Mouse (Mus musculus) lung, postnatal 4 days (tissue): ENCODE data around the gene 1810049J17Rik.

ENCODE experiments used
- DNase-seq, 2 experiments: peaks; one replicate each; pipeline ENCODE4 v3.0.0; 2021

Gene 1810049J17Rik

DNA sequence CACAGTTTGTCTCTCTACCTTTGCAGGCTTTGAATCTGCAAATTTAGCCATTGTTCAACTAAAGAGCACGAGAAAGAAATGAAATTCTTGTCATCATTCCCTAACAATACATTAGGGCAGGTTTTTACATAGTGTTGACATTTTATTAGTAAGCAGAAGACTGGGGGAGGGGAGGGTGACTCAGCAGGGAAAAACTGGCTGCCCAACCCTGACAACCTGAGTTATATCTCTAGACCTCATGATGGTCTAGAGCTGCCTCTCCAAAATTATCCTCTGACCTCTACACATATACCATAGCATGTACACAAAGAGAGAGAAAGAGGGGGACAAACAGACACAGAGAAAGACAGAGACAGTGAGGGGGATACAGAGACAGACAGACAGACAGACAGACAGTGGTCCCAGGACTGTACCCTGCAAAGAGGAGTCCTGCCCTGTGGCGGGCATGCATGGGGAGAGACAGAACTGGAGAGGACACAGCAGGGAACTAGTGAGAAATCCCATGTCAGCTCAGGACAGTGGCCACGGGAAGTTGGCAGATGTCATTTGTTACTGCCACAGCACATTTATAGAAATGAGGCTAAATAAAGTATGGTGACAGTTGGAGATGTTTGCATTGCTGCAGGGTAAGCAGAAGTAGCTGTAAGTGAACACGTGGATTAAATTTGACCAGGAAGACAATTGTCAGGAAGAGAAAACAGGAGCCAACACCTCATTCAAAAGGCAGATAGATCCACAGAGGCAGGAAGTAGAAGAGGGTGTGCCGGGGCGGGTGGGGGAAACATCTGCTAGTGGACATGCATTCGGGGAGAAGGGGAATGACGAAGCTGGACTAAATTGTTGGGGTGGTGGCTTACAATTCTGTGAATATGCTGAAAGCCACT, 15.3 kb downstream of the 1810049J17Rik start:
- DNase-seq: no peak

GRCm38 (mm10) chr15:12301771-12302170, 19.9 kb downstream of the 1810049J17Rik start:
- no peak for DNase-seq

DNA sequence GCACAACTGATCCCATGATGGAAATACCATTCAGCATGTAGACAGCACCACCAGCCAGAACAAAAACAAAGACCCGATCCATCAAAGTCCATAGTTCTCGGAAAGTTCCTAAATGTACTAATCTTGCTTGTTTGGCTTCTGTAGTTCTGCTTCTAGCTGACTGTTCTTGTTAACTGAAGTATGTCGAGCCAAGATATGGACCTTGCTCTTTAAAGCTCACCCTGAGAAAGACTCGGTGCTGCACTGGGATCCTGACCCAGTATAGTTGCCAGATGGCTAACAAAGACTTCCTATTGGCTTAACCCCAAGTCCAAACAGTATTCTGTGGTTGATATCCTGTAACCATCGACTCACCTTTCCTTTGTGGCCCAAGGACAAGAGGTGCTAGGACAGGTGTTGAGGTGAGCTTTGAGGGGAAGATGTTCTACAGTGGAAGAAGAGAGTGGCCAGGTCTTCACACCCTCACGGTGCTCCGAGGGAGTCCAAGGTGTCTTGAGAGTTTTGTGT, 23.4 kb downstream of the 1810049J17Rik start:
- no peak for DNase-seq

DNA sequence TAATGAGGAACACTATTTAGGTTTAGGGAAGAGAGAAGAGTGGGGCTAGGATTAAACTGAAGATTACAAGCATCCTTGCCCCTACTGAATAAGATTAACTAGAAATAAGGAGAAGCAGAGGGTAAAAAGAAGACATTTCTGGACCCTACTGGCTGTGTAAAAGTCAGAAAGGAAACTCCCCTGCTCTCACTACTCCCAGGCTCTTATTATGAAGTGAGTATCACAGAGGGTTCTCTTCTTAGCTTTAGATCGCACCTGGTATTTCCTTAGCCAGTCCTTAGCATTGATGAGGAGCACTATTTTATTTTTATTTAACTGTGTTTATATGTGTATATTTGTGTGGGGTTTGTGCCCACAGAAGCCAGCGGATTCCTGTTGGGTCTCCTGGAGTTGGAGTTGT, 25.5 kb downstream of the 1810049J17Rik start:
- no peak for DNase-seq

GRCm38 (mm10) chr15:12291757-12292156, 29.9 kb downstream of the 1810049J17Rik start:
- no peak for DNase-seq

DNA sequence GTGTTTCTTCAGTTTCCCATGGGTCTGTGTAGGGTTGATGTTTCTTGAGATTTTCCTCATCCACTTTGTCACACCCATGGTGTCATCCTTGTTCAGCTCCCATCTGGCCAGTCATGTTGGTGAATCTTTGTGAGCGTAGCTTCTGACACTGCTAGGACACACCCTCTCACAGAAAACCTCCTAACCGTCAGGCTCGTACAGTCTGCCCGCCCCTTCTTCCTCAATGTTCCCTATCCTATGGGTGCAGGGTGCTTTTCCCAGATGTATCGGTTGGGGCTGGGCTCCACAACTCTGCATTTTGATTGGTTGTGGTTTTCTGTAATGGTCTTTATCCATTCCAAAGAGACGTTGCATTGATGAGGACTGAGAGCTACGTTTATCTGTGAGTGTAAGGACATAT, 31.4 kb downstream of the 1810049J17Rik start:
- no peak for DNase-seq

- no peak for DNase-seq
Observed at GRCm38 (mm10) chr15:12285535-12285809, 36.2 kb downstream of the 1810049J17Rik start.

- peak; percentile 55 to 63 for DNase-seq
Observed at GRCm38 (mm10) chr15:12284794-12285534, 36.7 kb downstream of the 1810049J17Rik start.

DNA sequence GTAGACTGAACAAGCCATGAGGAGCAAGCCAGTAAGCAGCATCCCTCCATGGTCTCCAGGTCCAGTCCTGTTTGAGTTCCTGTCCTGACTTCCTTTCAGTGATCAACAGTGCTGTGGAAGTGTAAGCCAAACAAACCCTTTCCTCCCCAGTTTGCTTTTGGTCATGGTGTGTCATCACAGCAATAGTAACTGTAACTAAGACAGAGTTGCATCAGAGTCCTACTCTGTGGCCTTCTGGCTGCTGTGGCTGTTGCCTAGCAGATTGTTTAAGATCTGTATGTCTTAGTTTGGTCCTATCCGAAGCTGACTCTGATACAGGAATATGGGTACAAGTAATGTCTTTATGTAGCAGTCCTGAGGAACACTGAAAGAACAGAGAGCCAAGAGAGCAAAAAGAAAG, 41.9 kb downstream of the 1810049J17Rik start:
- DNase-seq: no peak

DNA sequence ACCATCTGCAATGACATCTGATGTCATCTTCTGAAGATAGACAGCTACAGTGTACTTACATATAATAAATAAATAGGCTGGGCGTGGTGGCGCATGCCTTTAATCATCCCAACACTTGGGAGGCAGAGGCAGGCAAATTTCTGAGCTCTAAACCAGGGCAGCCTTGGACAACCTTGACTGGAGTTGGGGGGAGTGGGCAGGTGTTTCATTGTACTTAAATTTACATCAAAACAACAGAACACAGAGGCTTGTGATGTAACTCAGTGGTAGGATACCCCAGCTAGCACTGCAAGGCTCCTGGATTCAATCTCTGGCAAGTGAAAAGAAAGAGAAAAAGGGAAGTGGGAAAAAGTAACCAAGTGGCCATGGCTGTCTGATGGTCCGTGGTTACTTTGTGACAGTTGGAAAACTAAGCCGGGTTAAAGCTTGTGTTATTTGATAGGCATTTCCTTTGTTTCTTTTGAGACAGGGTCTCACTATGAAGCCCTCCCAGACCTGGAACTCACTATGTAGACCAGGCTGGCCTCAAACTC, 46.5 kb downstream of the 1810049J17Rik start:
- DNase-seq: no peak

GRCm38 (mm10) chr15:12274053-12274769, 47.5 kb downstream of the 1810049J17Rik start:
- DNase-seq: no peak

DNA sequence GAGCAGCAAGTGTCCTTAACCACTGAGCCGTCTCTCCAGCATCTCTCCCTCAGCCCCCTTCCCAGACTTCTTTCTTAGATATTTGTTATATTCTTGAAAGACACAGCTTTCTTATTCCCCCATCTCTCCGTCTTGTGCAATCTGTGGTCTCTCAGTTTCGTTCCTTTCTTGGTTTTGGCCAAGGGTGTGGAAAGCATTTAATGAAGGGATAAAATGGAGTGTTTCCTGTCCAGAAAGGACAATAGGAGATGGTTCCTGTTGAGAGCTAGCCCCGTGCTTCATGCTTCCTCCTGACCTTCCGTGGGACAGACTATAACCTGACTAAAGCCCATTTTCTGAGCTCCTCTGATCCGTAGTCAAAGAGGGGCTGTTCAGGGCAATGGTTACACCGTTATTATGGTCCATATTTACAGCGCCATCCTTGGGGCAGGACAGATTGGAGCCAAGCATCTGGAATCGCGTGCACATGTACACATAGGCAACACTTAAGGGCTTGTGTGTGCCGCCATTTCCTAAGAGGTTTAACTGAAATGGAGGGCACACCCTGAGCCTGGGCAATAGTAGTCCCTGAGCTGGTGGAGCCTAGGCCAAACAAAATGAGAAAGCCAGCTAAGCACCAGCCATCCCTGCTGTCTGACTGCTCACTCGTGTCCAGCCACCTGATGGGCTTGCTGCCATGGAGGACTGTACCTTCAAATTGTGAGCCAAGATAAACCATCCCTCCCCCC, 48.2 kb downstream of the 1810049J17Rik start:
- no peak for DNase-seq
